Mouse (Mus musculus) heart, postnatal 4 days (tissue): ENCODE measurements around the gene Olfr681. TPM values are rescaled to one million over a fixed set of nuclear protein-coding genes. Genes with fewer than 3 reads are reported as not detected.
A peak's percentile ranks its signal among the peaks of the same experiment; 100 is the strongest.
"Not testable (repeated sequence)": the region's sequence is repeated elsewhere in the genome, so short reads cannot be mapped to it uniquely, and the experiment has no call there.

ENCODE experiments used
- DNase-seq: peaks from one replicate; pipeline ENCODE4 v3.0.0; 2021
- total RNA-seq, 2 experiments: library from RNA; stranded (reverse); gene quantifications; 2 replicates each; pipeline ENCODE4 v1.2.3; 2021

Gene Olfr681
- total RNA-seq, result not detected

- no peak for DNase-seq
Observed at GRCm38 (mm10) chr7:105116536-105116935, at the start of gene Olfr681. Gene Olfr681 (plus strand): TSS chr7:105116836.

GRCm38 (mm10) chr7:105080905-105081304 is 35.7 kb upstream of the Olfr681 start, which contains the start of gene Olfr679:
Gene Olfr679 (plus strand): TSS chr7:105081205.
- DNase-seq, result no peak

GRCm38 (mm10) chr7:105092717-105093116 is 23.9 kb upstream of the Olfr681 start, which contains the start of gene Olfr680-ps1:
Gene Olfr680-ps1 (minus strand): TSS chr7:105092817.
- DNase-seq, result not testable (repeated sequence)

- DNase-seq, result no peak
Observed at GRCm38 (mm10) chr7:105141275-105141674, 24.6 kb downstream of the Olfr681 start.

DNA sequence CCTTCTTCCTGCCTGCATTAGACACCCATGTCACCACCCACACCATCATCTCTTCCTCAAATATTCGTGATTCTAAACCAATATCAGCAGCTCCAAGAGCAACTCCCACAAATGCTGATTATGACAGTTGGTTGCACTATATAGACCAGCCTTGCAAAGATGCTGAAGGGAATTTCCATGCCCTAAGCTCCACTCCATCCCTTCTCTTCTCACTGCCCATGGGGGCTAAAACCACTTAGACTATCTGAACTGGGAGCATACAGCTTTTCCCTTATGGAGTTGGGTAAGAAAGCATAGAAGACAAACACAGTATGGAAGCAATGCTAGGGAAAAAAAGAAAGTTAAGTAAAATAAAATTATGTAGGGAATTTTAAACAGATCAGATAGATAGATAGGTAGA is 30.3 kb downstream of the Olfr681 start, which contains the start of gene Olfr683:
TSS of gene Olfr683 (minus strand) at position 101 of the 400 bp plus-strand sequence.
- no peak for DNase-seq

DNA sequence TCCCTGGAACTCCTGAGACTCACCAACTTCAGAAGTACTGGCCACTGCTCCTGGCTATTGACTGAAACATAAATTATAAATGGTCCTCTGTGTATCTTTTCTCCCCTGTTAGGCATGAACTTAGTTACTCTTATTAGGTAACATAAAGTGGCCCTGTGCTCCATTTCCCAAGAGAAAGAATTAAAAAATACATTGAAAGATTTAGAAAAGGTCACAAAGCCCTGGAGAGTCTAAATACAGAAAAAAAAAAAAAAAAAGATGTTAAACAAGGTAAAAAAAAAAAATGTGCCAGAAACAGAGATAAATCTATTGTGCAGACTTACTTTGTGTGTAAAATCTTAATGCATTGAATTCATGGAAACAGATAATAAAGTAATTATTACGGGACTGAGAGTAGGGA is 46.9 kb downstream of the Olfr681 start, which contains the start of gene Olfr684:
TSS of gene Olfr684 (minus strand) at position 101 of the 400 bp plus-strand sequence.
- no peak for DNase-seq

DNA sequence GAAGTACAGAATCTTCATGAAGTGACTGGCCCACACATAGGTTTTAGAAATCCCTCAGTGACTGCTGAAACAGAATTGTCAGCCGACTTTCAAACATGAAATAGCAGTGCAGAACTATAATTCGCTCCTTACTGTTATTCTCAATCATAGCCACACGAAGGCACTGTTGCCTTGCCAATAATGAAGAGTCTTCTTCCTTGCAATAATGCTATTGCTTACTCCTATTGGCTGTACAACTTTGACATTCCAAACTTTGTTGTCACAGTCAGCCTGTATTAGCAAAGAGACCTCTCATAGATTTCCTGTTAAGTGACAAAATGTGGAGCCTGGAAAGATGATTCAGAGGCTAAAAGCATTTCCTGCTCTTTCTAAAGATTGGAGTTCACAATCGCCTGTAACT is 54.1 kb downstream of the Olfr681 start:
- DNase-seq, result peak; percentile 19

Other genes with a start within 250 kb of the Olfr681 start
- not detected for gene Olfr665, start 238.8 kb upstream of the Olfr681 start, total RNA-seq
- gene Olfr666, start 220.9 kb upstream of the Olfr681 start, total RNA-seq, result not detected
- gene Olfr667, start 195.4 kb upstream of the Olfr681 start, total RNA-seq, result not detected
- gene Olfr668, start 188.8 kb upstream of the Olfr681 start, total RNA-seq, result not detected
- not detected for gene Olfr669, start 182.6 kb upstream of the Olfr681 start, total RNA-seq
- not detected for gene Olfr670, start 154.2 kb upstream of the Olfr681 start, total RNA-seq
- not detected for gene Olfr671, start 137.7 kb upstream of the Olfr681 start, total RNA-seq
- not detected for gene Olfr672, start 114.8 kb upstream of the Olfr681 start, total RNA-seq
- gene Olfr675, start 88.4 kb upstream of the Olfr681 start, total RNA-seq, result not detected
- gene Olfr676, start 84.1 kb upstream of the Olfr681 start, total RNA-seq, result not detected
- not detected for gene Olfr677, start 65.5 kb upstream of the Olfr681 start, total RNA-seq
- gene Olfr678, start 52.4 kb upstream of the Olfr681 start, total RNA-seq, result not detected
- not detected for gene Olfr679, start 35.6 kb upstream of the Olfr681 start, total RNA-seq
- not detected for gene Olfr680-ps1, start 24.0 kb upstream of the Olfr681 start, total RNA-seq
- not detected for gene Olfr683, start 30.2 kb downstream of the Olfr681 start, total RNA-seq
- not detected for gene Olfr684, start 46.8 kb downstream of the Olfr681 start, total RNA-seq
- gene Olfr685, start 69.2 kb downstream of the Olfr681 start, total RNA-seq, result not detected
- not detected for gene Olfr686, start 90.6 kb downstream of the Olfr681 start, total RNA-seq
- not detected for gene Olfr688, start 171.3 kb downstream of the Olfr681 start, total RNA-seq
- gene Olfr689, start 194.3 kb downstream of the Olfr681 start, total RNA-seq, result not detected
- not detected for gene Olfr690, start 217.3 kb downstream of the Olfr681 start, total RNA-seq
- gene Olfr691, start 225.4 kb downstream of the Olfr681 start, total RNA-seq, result under 1 TPM; 0.12 to 0.27 TPM